Mouse (Mus musculus) kidney, postnatal 10 days (tissue): ENCODE measurements around the gene Med19.
"Not testable (repeated sequence)": the region's sequence is repeated elsewhere in the genome, so short reads cannot be mapped to it uniquely, and the experiment has no call there.

ENCODE experiments used
- DNase-seq: peaks from one replicate; pipeline ENCODE4 v3.0.0; 2021; ENCODE audit warnings: mixed read lengths

Gene Med19

GRCm38 (mm10) chr2:84721182-84721581 is 43.0 kb downstream of the Med19 start:
- no peak for DNase-seq

- no peak for DNase-seq
Measured at GRCm38 (mm10) chr2:84723856-84724255, 45.7 kb downstream of the Med19 start.

- no peak for DNase-seq
Measured at GRCm38 (mm10) chr2:84725770-84726169, 47.6 kb downstream of the Med19 start.

- no peak for DNase-seq
Measured at GRCm38 (mm10) chr2:84726716-84727115, 48.5 kb downstream of the Med19 start.

GRCm38 (mm10) chr2:84727172-84727858 is 49.1 kb downstream of the Med19 start, which contains the start of gene Clp1:
Clp1 (minus strand) TSS chr2:84727350.
- peak; percentile 98 for DNase-seq

- not testable (repeated sequence) for DNase-seq
Measured at GRCm38 (mm10) chr2:84728191-84728590, 50.0 kb downstream of the Med19 start.

- DNase-seq, result no peak
Measured at GRCm38 (mm10) chr2:84731206-84731605, 53.0 kb downstream of the Med19 start.

- DNase-seq, result no peak
Measured at GRCm38 (mm10) chr2:84732394-84732793, 54.2 kb downstream of the Med19 start.

GRCm38 (mm10) chr2:84733579-84734300 is 55.5 kb downstream of the Med19 start, which contains the start of gene Ypel4:
Ypel4 (plus strand) TSS chr2:84734058.
- DNase-seq, result peak; percentile 68

GRCm38 (mm10) chr2:84734351-84734864 is 56.2 kb downstream of the Med19 start:
- DNase-seq, result no peak

GRCm38 (mm10) chr2:84734919-84735318 is 56.7 kb downstream of the Med19 start:
- DNase-seq, result no peak

- no peak for DNase-seq
Measured at GRCm38 (mm10) chr2:84735346-84735920, 57.2 kb downstream of the Med19 start.

- peak; percentile 29 for DNase-seq
Measured at GRCm38 (mm10) chr2:84736312-84737161, 58.3 kb downstream of the Med19 start.

GRCm38 (mm10) chr2:84737451-84737925 is 59.3 kb downstream of the Med19 start:
- peak; percentile 53 for DNase-seq
